16 mouse cellular contexts compared by ENCODE assay signal in the genomic region with DNA sequence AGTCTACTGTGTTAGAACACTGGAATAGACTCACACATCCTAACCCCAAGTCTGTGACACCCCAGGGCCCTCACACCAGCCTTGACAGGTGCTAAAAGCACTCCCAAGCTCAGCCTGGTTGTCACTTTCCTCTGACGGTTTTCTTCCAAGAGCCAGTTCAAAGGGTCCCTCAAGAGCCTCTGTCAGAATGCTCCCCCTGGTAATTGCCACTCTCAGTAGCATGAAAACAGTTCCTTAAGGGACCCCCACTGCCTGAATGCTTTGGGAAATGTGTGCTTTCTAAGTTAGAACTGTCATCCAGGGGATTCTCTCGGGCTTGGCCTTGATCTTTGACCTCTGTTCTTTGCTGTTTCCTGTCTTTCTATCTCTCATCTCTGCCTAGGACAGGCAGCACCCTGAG.
"Had no signal": no experiment of that assay in that cellular context is flagged by ENCODE, and none has a peak within 500 bp of the region (broad histone marks: within the 10 kb centered on the region; RNA-seq: fewer than 3 reads in every experiment).

No protein-coding gene starts in this region.

- H3K27ac ChIP-seq: kidney, postnatal 0 days; layer of hippocampus, adult 2 months; limb, embryonic 10.5 days; limb, embryonic 13.5 days; liver, embryonic 13.5 days; macrophage; midbrain, embryonic 12.5 days; midbrain, embryonic 15.5 days; neural tube, embryonic 13.5 days had no signal

- H3K4me3 ChIP-seq: layer of hippocampus, adult 2 months; limb, embryonic 10.5 days; limb, embryonic 13.5 days; liver, embryonic 13.5 days; midbrain, embryonic 12.5 days; midbrain, embryonic 15.5 days; neural tube, embryonic 13.5 days had no signal

- DNase-seq: kidney, adult 11 months; kidney, adult 9 months; kidney, postnatal 25 days; layer of hippocampus, adult 9-11 months; liver; liver, embryonic 13.5 days; lung, adult 2 months; lung, postnatal 14 days had no signal

- H3K27me3 ChIP-seq: limb, embryonic 13.5 days; liver, embryonic 13.5 days; midbrain, embryonic 15.5 days; neural tube, embryonic 13.5 days had no signal

- H3K36me3 ChIP-seq: limb, embryonic 10.5 days; limb, embryonic 13.5 days; liver, embryonic 13.5 days; midbrain, embryonic 12.5 days; midbrain, embryonic 15.5 days; neural tube, embryonic 13.5 days had no signal

- ATAC-seq: midbrain, embryonic 15.5 days had no signal

- H3K9me3 ChIP-seq: limb, embryonic 10.5 days; limb, embryonic 13.5 days; liver, embryonic 13.5 days; midbrain, embryonic 12.5 days; midbrain, embryonic 15.5 days; neural tube, embryonic 13.5 days had no signal

- H3K4me2 ChIP-seq: limb, embryonic 13.5 days; liver, embryonic 13.5 days; midbrain, embryonic 12.5 days; midbrain, embryonic 15.5 days; neural tube, embryonic 13.5 days had no signal

- H3K4me1 ChIP-seq: midbrain, embryonic 12.5 days; midbrain, embryonic 15.5 days; neural tube, embryonic 13.5 days had no signal

- H3K9ac ChIP-seq: limb, embryonic 13.5 days; liver, embryonic 13.5 days; midbrain, embryonic 12.5 days; midbrain, embryonic 15.5 days; neural tube, embryonic 13.5 days had no signal
